ENCODE assay signal across 8 mouse cellular contexts in genomic region chr5:64811500-64812123, GRCm38 (mm10). TPM values are rescaled to one million over a fixed set of nuclear protein-coding genes. Genes with fewer than 3 reads are reported as not detected.
DNase-seq lines count a peak whose midpoint lies in the region; TF ChIP-seq lines count a peak whose summit lies in the region.

No protein-coding gene starts in this region.

- H3K4me3 ChIP-seq in lung, adult 2 months (replicated peaks; ENCODE audit: extremely low read depth, low read depth, low read length) = peak overlapping the region; percentile 37

- no peak for TF ChIP-seq POLR2A in lung, adult 2 months (IDR thresholded peaks at IDR 0.05; ENCODE audit: borderline replicate concordance, extremely low read depth, low read depth, low read length)

- H3K4me1 ChIP-seq in lung, adult 2 months (ENCODE audit: control insufficient read depth, insufficient read depth, low read length) = peaks cover 48% of the 10 kb centered on the region

- WGBS in lung, adult 2 months = 3% methylated on average over 13 of the region's 14 CpGs

- DNase-seq in retina, embryonic 14.5 days (ENCODE audit: low spot score) = peak; percentile 11
- no peak for DNase-seq in retina, postnatal 1 day
- peak; percentile 94 for DNase-seq in c-Kit-positive CD71-positive TER-119-positive erythroid progenitor cells, embryonic 14.5 days (ENCODE audit: low spot score)
- peak; percentile 85 to 90 for DNase-seq in heart, adult 18-20 months
- DNase-seq in kidney, adult 11 months = peak; percentile 78
- DNase-seq in lung, adult 2 months = peak; percentile 74
- peak; percentile 76 for DNase-seq in skeletal muscle tissue, adult 2 months (ENCODE audit: low read depth, low spot score)
- no peak for DNase-seq in frontal cortex, postnatal 10 days (ENCODE audit: low spot score in 2 of 2)

- TF ChIP-seq CTCF in lung, adult 2 months (IDR thresholded peaks at IDR 0.05; ENCODE audit: insufficient read depth, low read length) = no peak

RNA-seq across cellular contexts. Expression of gene Klf3, which starts 8.4 kb away (rescaled TPM):
- 10 to 100 TPM; 36.9 to 49.1 TPM for total RNA-seq in heart, adult 18-20 months (2021)
- polyA plus RNA-seq in lung, adult 2 months (2012; rRNA removed) = 113 and 129 TPM in 2 replicates

Comparison
In these comparisons a context has a peak if more than half of its experiments do, and no peak if none do; other contexts are left out.
1. DNase-seq: peak in retina, embryonic 14.5 days (single experiment), c-Kit-positive CD71-positive TER-119-positive erythroid progenitor cells, embryonic 14.5 days (single experiment), heart, adult 18-20 months (2 of 2), kidney, adult 11 months (single experiment), lung, adult 2 months (single experiment) and skeletal muscle tissue, adult 2 months (single experiment); none in retina, postnatal 1 day (single experiment) and frontal cortex, postnatal 10 days (0 of 2).